Mouse (Mus musculus) liver, embryonic 14.5 days (tissue): ENCODE measurements around the gene Nop2.

ENCODE experiments used
- CTCF ChIP-seq: IDR thresholded peaks from 2 replicates; pipeline ENCODE4 v1.5.1; 2016; ENCODE audit warnings: antibody characterized with exemption, low read depth, control low read depth
- EP300 ChIP-seq: IDR thresholded peaks from 2 replicates; pipeline ENCODE4 v1.6.1; 2016; ENCODE audit warnings: antibody characterized with exemption, low read depth

DNA sequence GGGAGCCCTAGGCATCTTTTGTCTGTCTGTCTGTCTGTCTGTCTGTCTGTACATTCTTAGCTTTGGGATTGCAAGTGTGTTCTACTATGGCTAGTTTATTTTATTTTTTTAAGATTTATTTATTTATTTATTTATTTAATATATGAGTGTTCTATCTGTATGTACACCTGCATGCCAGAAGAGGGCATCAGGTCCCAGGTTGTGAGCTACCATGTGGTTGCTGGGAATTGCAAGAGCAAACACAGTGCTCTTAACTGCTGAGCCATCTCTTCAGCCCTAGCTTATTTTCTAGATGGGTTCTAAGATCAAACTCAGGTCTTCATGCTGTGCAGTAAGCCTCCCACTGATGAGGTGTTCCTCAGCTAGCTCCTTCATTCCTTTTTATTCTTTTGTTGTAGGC, 22.8 kb downstream of the Nop2 start:
- TF ChIP-seq EP300 (no peak), CTCF (peak; percentile 49; the same call in 1 of the 2 replicates)
